Mouse (Mus musculus): ENCODE results near the gene Dst. TPM values are rescaled to one million over a fixed set of nuclear protein-coding genes. Genes with fewer than 3 reads are reported as not detected.
A peak's percentile ranks its signal among the peaks of the same experiment; 100 is the strongest.

The Dst gene
- total and polyA plus RNA-seq, 3 experiments = 9.1 to 28.0 (median 20.5) TPM

- dilution Hi-C loops (cut with MboI; ENCODE audit: extremely low pct_ligation_motif_present, extremely low pct_unique_long_range_greater_than_20kb, low sequenced_read_pairs) (no loop called here), in situ Hi-C loops (cut with MboI; ENCODE audit: low pct_ligation_motif_present, low pct_unique_long_range_greater_than_20kb, low sequenced_read_pairs) (no loop called here)
- Histone ChIP-seq H3K79me2 (replicated peaks; ENCODE audit: control insufficient read depth, extremely low read depth, insufficient read depth, poor library complexity, severe bottlenecking) (no peaks in the 10 kb centered on the region), H3K4me2 (ENCODE audit: insufficient read depth, low read depth, poor library complexity, severe bottlenecking) (no peak overlapping the region), H3K4me1 (ENCODE audit: control insufficient read depth in 1 of 2, insufficient read depth in 2 of 2) (no peaks in the 10 kb centered on the region), H3K27me3 (replicated peaks) (no peaks in the 10 kb centered on the region), H3K9me3 (replicated peaks; ENCODE audit: low read length) (peaks cover 7% of the 10 kb centered on the region), H3K36me3 (replicated peaks in 1 of 2; ENCODE audit: control insufficient read depth in 1 of 2, insufficient read depth in 1 of 2, low read length in 1 of 2) (peaks cover 0 to 38% of the 10 kb centered on the region in 2 experiments), H3K4me3 (replicated peaks in 1 of 3; ENCODE audit: low read depth in 2 of 3, low read length in 2 of 3, poor library complexity in 1 of 3) (no peak overlapping the region), H3K9ac (ENCODE audit: insufficient read depth, low read depth) (no peak overlapping the region), H3K27ac (ENCODE audit: insufficient read depth, low read depth) (no peak overlapping the region)
- TF ChIP-seq MXI1 (IDR thresholded peaks at IDR 0.05; ENCODE audit: low read depth, low read length) = no peak
- DNase-seq (ENCODE audit: extremely low read depth) = no peak
Measured at GRCm38 (mm10) chr1:34090700-34091099, 182.7 kb downstream of the Dst start.

DNA sequence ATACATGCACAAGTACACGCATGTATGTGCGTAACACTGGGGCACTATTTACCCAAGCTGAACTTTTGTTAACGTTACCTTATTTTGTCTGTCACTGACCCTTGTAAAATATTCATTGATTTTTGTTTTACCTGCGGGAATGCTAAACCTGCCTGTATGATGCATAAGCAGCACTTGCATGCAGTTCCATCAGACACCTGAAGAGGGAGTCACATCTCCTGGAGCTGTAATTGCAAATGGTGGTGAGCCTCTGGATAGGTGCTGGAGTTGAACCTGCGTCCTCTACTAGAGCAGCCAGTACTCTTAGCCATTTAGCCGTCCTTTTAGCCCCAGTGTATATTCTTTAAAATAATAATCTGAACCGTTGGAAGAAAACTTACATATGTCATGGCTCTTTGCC lies 185.6 kb downstream of the Dst start:
- H3K27ac ChIP-seq (ENCODE audit: insufficient read depth, low read depth) = no peak overlapping the region
- in situ Hi-C loops (cut with MboI; ENCODE audit: low pct_ligation_motif_present, low pct_unique_long_range_greater_than_20kb, low sequenced_read_pairs) (no loop called here), dilution Hi-C loops (cut with MboI; ENCODE audit: extremely low pct_ligation_motif_present, extremely low pct_unique_long_range_greater_than_20kb, low sequenced_read_pairs) (no loop called here)
- no peak overlapping the region for H3K9ac ChIP-seq (ENCODE audit: insufficient read depth, low read depth)
- TF ChIP-seq CTCF (conservative IDR thresholded peaks at IDR 0.05 in 1 of 2, IDR thresholded peaks at IDR 0.05 in 1 of 2; ENCODE audit: low read depth in 2 of 2, low read length in 2 of 2) = peak; percentile 35 to 42
- TF ChIP-seq NRF1 (IDR thresholded peaks at IDR 0.05; ENCODE audit: low read depth, low read length) = no peak
- peaks cover 3% of the 10 kb centered on the region for H3K9me3 ChIP-seq (replicated peaks; ENCODE audit: low read length)
- H3K36me3 ChIP-seq (replicated peaks in 1 of 2; ENCODE audit: control insufficient read depth in 1 of 2, insufficient read depth in 1 of 2, low read length in 1 of 2) = peaks cover 0 to 18% of the 10 kb centered on the region in 2 experiments
- H3K4me2 ChIP-seq (ENCODE audit: insufficient read depth, low read depth, poor library complexity, severe bottlenecking) = no peak overlapping the region
- H3K79me2 ChIP-seq (replicated peaks; ENCODE audit: control insufficient read depth, extremely low read depth, insufficient read depth, poor library complexity, severe bottlenecking) = no peaks in the 10 kb centered on the region
- DNase-seq (ENCODE audit: extremely low read depth) = no peak
- H3K4me3 ChIP-seq (replicated peaks in 1 of 3; ENCODE audit: low read depth in 2 of 3, low read length in 2 of 3, poor library complexity in 1 of 3) = no peak overlapping the region
- no peaks in the 10 kb centered on the region for H3K27me3 ChIP-seq (replicated peaks)
- 0 out of 4 replicates have a peak, but pooled peaks cover 0 to 3% of the 10 kb centered on the region in 2 experiments for H3K4me1 ChIP-seq (ENCODE audit: control insufficient read depth in 1 of 2, insufficient read depth in 2 of 2)

GRCm38 (mm10) chr1:34094301-34094700 lies 186.3 kb downstream of the Dst start:
- in situ Hi-C loops (cut with MboI; ENCODE audit: low pct_ligation_motif_present, low pct_unique_long_range_greater_than_20kb, low sequenced_read_pairs) = no loop called here

More at GRCm38 (mm10) chr1:34094301-34094700, 186.3 kb downstream of the Dst start:
- Histone ChIP-seq H3K9ac (ENCODE audit: insufficient read depth, low read depth) (no peak overlapping the region), H3K4me2 (ENCODE audit: insufficient read depth, low read depth, poor library complexity, severe bottlenecking) (no peak overlapping the region), H3K4me3 (replicated peaks in 1 of 3; ENCODE audit: low read depth in 2 of 3, low read length in 2 of 3, poor library complexity in 1 of 3) (no peak overlapping the region), H3K9me3 (replicated peaks; ENCODE audit: low read length) (peaks cover 3% of the 10 kb centered on the region), H3K79me2 (replicated peaks; ENCODE audit: control insufficient read depth, extremely low read depth, insufficient read depth, poor library complexity, severe bottlenecking) (no peaks in the 10 kb centered on the region), H3K36me3 (replicated peaks in 1 of 2; ENCODE audit: control insufficient read depth in 1 of 2, insufficient read depth in 1 of 2, low read length in 1 of 2) (peaks cover 0 to 14% of the 10 kb centered on the region in 2 experiments), H3K4me1 (ENCODE audit: control insufficient read depth in 1 of 2, insufficient read depth in 2 of 2) (0 out of 4 replicates have a peak, but pooled peaks cover 0 to 3% of the 10 kb centered on the region in 2 experiments), H3K27ac (ENCODE audit: insufficient read depth, low read depth) (no peak overlapping the region), H3K27me3 (replicated peaks) (no peaks in the 10 kb centered on the region)
- no peak for DNase-seq (ENCODE audit: extremely low read depth)
- TF ChIP-seq CHD1 (IDR thresholded peaks at IDR 0.05; ENCODE audit: low read depth, low read length) (no peak), MAZ (IDR thresholded peaks at IDR 0.05; ENCODE audit: low read depth, low read length) (no peak), MAX (IDR thresholded peaks at IDR 0.05; ENCODE audit: low read length) (no peak), USF1 (IDR thresholded peaks at IDR 0.05; ENCODE audit: low read depth, low read length) (no peak), SMC3 (IDR thresholded peaks at IDR 0.05; ENCODE audit: low read depth, low read length) (no peak), HCFC1 (IDR thresholded peaks at IDR 0.05; ENCODE audit: low read depth, low read length) (no peak), CTCF (conservative IDR thresholded peaks at IDR 0.05 in 1 of 2, IDR thresholded peaks at IDR 0.05 in 1 of 2; ENCODE audit: low read depth in 2 of 2, low read length in 2 of 2) (no peak), JUN (IDR thresholded peaks at IDR 0.05; ENCODE audit: insufficient read depth, low read depth, low read length) (no peak), MAFK (IDR thresholded peaks at IDR 0.05; ENCODE audit: insufficient replicate concordance, low read length) (no peak), PAX5 (IDR thresholded peaks at IDR 0.05; ENCODE audit: low read length) (no peak), USF2 (conservative IDR thresholded peaks at IDR 0.05; ENCODE audit: low read depth, low read length) (no peak), SIN3A (IDR thresholded peaks at IDR 0.05; ENCODE audit: low read length) (no peak), NRF1 (IDR thresholded peaks at IDR 0.05; ENCODE audit: low read depth, low read length) (no peak), ZC3H11A (IDR thresholded peaks at IDR 0.05; ENCODE audit: low read depth, low read length) (no peak), MXI1 (IDR thresholded peaks at IDR 0.05; ENCODE audit: low read depth, low read length) (no peak), ZKSCAN1 (IDR thresholded peaks at IDR 0.05; ENCODE audit: borderline replicate concordance, low read depth, low read length) (no peak), BHLHE40 (IDR thresholded peaks at IDR 0.05; ENCODE audit: low read depth, low read length) (no peak), RAD21 (IDR thresholded peaks at IDR 0.05; ENCODE audit: low read depth, low read length) (no peak), MYC (IDR thresholded peaks at IDR 0.05; ENCODE audit: low read depth, low read length) (no peak), E2F4 (IDR thresholded peaks at IDR 0.05; ENCODE audit: insufficient replicate concordance, low read depth, low read length) (no peak)
- dilution Hi-C loops (cut with MboI; ENCODE audit: extremely low pct_ligation_motif_present, extremely low pct_unique_long_range_greater_than_20kb, low sequenced_read_pairs) = no loop called here
